Mouse (Mus musculus) CH12.LX (cell line): ENCODE measurements around the gene Cage1. TPM values are rescaled to one million over a fixed set of nuclear protein-coding genes. Genes with fewer than 3 reads are reported as not detected.

Source experiments
- DNase-seq: peaks from one replicate; pipeline ENCODE4 v3.0.0-alpha.2; 2013; ENCODE audit errors: extremely low read depth
- H3K27ac ChIP-seq: 2 replicates; pipeline ENCODE4 v1.5.1; 2012; ENCODE audit warnings: low read depth, mild to moderate bottlenecking, control low read depth, moderate library complexity; ENCODE audit not compliant: insufficient read depth
- H3K27me3 ChIP-seq: replicated peaks from 2 replicates; pipeline ENCODE3; 2012; ENCODE audit warnings: inconsistent platforms
- H3K36me3 ChIP-seq, 2 experiments: replicated peaks in 1 of 2; 2 replicates each; pipeline versions ENCODE3 to v1.6.1; 2012; ENCODE audit warnings: inconsistent platforms in 1 of 2, low read length in 1 of 2, mild to moderate bottlenecking in 1 of 2, mixed read lengths in 1 of 2, moderate library complexity in 1 of 2; ENCODE audit not compliant: control insufficient read depth in 1 of 2, insufficient read depth in 1 of 2
- H3K4me1 ChIP-seq, 2 experiments: 2 replicates each; pipeline ENCODE4 v1.6.1; 2012; ENCODE audit warnings: inconsistent platforms in 1 of 2, moderate library complexity in 1 of 2; ENCODE audit not compliant: insufficient read depth in 2 of 2, control insufficient read depth in 1 of 2
- H3K4me2 ChIP-seq: 2 replicates; pipeline ENCODE4 v1.6.1; 2012; ENCODE audit warnings: low read depth, mild to moderate bottlenecking, control low read depth; ENCODE audit not compliant: poor library complexity, insufficient read depth, severe bottlenecking
- H3K4me3 ChIP-seq, 3 experiments: fragments of 150-350 bp in 1 of 3; sonication (generic) in 1 of 3; replicated peaks in 1 of 3; 2 replicates each; pipeline versions ENCODE3 to v1.5.1; 2011 to 2012; ENCODE audit warnings: low read depth in 2 of 3, low read length in 2 of 3, mild to moderate bottlenecking in 2 of 3, moderate library complexity in 2 of 3, control low read depth in 1 of 3, improper control_type of control experiment in 1 of 3, inconsistent platforms in 1 of 3, mixed read lengths in 1 of 3; ENCODE audit not compliant: poor library complexity in 1 of 3
- H3K79me2 ChIP-seq: replicated peaks from 2 replicates; pipeline ENCODE4 v1.6.1; 2012; ENCODE audit warnings: mild to moderate bottlenecking, moderate library complexity; ENCODE audit not compliant: control insufficient read depth, poor library complexity, insufficient read depth, severe bottlenecking; ENCODE audit errors: extremely low read depth
- H3K9ac ChIP-seq: 2 replicates; pipeline ENCODE4 v1.6.1; 2012; ENCODE audit warnings: low read depth, mild to moderate bottlenecking, control low read depth, moderate library complexity; ENCODE audit not compliant: insufficient read depth
- H3K9me3 ChIP-seq: replicated peaks from 2 replicates; pipeline ENCODE3; 2012; ENCODE audit warnings: low read length, inconsistent platforms, mixed read lengths
- CHD2 ChIP-seq: IDR thresholded peaks from 2 replicates; pipeline ENCODE4 v1.6.1; 2011; ENCODE audit warnings: low read length, improper control_type of control experiment
- CTCF ChIP-seq, 2 experiments: IDR thresholded peaks in 1 of 2; conservative IDR thresholded peaks in 1 of 2; 2 replicates each; pipeline ENCODE4 v1.5.1; 2011 to 2012; ENCODE audit warnings: low read depth in 2 of 2, low read length in 2 of 2, improper control_type of control experiment in 1 of 2, inconsistent platforms in 1 of 2, mild to moderate bottlenecking in 1 of 2, moderate library complexity in 1 of 2
- E2F4 ChIP-seq: IDR thresholded peaks from 2 replicates; pipeline ENCODE4 v1.6.1; 2011; ENCODE audit warnings: low read depth, low read length, improper control_type of control experiment; ENCODE audit not compliant: insufficient replicate concordance
- ELF1 ChIP-seq: IDR thresholded peaks from 2 replicates; pipeline ENCODE4 v1.6.1; 2014; ENCODE audit warnings: low read depth, mild to moderate bottlenecking, inconsistent platforms, low read length, improper control_type of control experiment
- EP300 ChIP-seq: IDR thresholded peaks from 2 replicates; pipeline ENCODE4 v1.6.1; 2011; ENCODE audit warnings: low read length, improper control_type of control experiment
- GABPA ChIP-seq: IDR thresholded peaks from 2 replicates; pipeline ENCODE4 v1.6.1; 2012; ENCODE audit warnings: low read depth, low read length, improper control_type of control experiment, inconsistent platforms; ENCODE audit not compliant: insufficient replicate concordance
- HCFC1 ChIP-seq: IDR thresholded peaks from 2 replicates; pipeline ENCODE4 v1.6.1; 2012; ENCODE audit warnings: low read depth, mild to moderate bottlenecking, inconsistent platforms, low read length, improper control_type of control experiment
- IRF4 ChIP-seq: IDR thresholded peaks from 2 replicates; pipeline ENCODE4 v1.6.1; 2014; ENCODE audit warnings: low read depth, mild to moderate bottlenecking, inconsistent platforms, low read length, improper control_type of control experiment
- JUN ChIP-seq: IDR thresholded peaks from 2 replicates; pipeline ENCODE4 v1.6.1; 2011; ENCODE audit warnings: low read depth, mild to moderate bottlenecking, low read length, improper control_type of control experiment, moderate library complexity; ENCODE audit not compliant: insufficient read depth
- MAX ChIP-seq: IDR thresholded peaks from 2 replicates; pipeline ENCODE4 v1.6.1; 2011; ENCODE audit warnings: low read length, improper control_type of control experiment
- MAZ ChIP-seq: IDR thresholded peaks from 2 replicates; pipeline ENCODE4 v1.6.1; 2012; ENCODE audit warnings: low read depth, mild to moderate bottlenecking, inconsistent platforms, low read length, improper control_type of control experiment, moderate library complexity
- MYC ChIP-seq: IDR thresholded peaks from 2 replicates; pipeline ENCODE4 v1.6.1; 2011; ENCODE audit warnings: low read depth, mild to moderate bottlenecking, improper control_type of control experiment, low read length
- NELFE ChIP-seq: IDR thresholded peaks from 2 replicates; pipeline ENCODE4 v1.6.1; 2011; ENCODE audit warnings: low read depth, low read length, improper control_type of control experiment
- NRF1 ChIP-seq: IDR thresholded peaks from 2 replicates; pipeline ENCODE4 v1.6.1; 2014; ENCODE audit warnings: low read depth, mild to moderate bottlenecking, inconsistent platforms, low read length, improper control_type of control experiment, moderate library complexity
- PAX5 ChIP-seq: IDR thresholded peaks from 2 replicates; pipeline ENCODE4 v1.6.1; 2012; ENCODE audit warnings: low read length, inconsistent platforms, mixed read lengths
- POLR2A ChIP-seq: IDR thresholded peaks from 2 replicates; pipeline ENCODE4 v1.6.1; 2011; ENCODE audit warnings: low read depth, mild to moderate bottlenecking, improper control_type of control experiment, low read length
- POLR2AphosphoS2 ChIP-seq: IDR thresholded peaks from 2 replicates; pipeline ENCODE4 v1.6.1; 2011; ENCODE audit warnings: low read depth, low read length, improper control_type of control experiment
- RAD21 ChIP-seq: IDR thresholded peaks from 2 replicates; pipeline ENCODE4 v1.6.1; 2011; ENCODE audit warnings: low read depth, mild to moderate bottlenecking, low read length, improper control_type of control experiment, moderate library complexity
- RCOR1 ChIP-seq: conservative IDR thresholded peaks from 2 replicates; pipeline ENCODE4 v1.6.1; 2012; ENCODE audit warnings: low read depth, mild to moderate bottlenecking, inconsistent platforms, low read length, improper control_type of control experiment
- SIN3A ChIP-seq: IDR thresholded peaks from 2 replicates; pipeline ENCODE4 v1.6.1; 2012; ENCODE audit warnings: low read length, improper control_type of control experiment, inconsistent platforms
- SMC3 ChIP-seq: IDR thresholded peaks from 2 replicates; pipeline ENCODE4 v1.6.1; 2011; ENCODE audit warnings: low read depth, low read length, improper control_type of control experiment
- UBTF ChIP-seq: IDR thresholded peaks from 2 replicates; pipeline ENCODE4 v1.6.1; 2012; ENCODE audit warnings: low read depth, mild to moderate bottlenecking, inconsistent platforms, low read length, improper control_type of control experiment, moderate library complexity
- ZC3H11A ChIP-seq: IDR thresholded peaks from 2 replicates; pipeline ENCODE4 v1.6.1; 2012; ENCODE audit warnings: low read depth, mild to moderate bottlenecking, inconsistent platforms, low read length, improper control_type of control experiment
- ZKSCAN1 ChIP-seq: IDR thresholded peaks from 2 replicates; pipeline ENCODE4 v1.6.1; 2012; ENCODE audit warnings: low read depth, inconsistent platforms, low read length, improper control_type of control experiment, borderline replicate concordance
- dilution Hi-C: fragments of 300-500 bp; cut with MboI; formaldehyde crosslinking; loops from 2 replicates; pipeline ENCODE4 v1.14.3; 2020; ENCODE audit warnings: low sequenced_read_pairs; ENCODE audit not compliant: extremely low pct_unique_long_range_greater_than_20kb, extremely low pct_ligation_motif_present
- in situ Hi-C: fragments of 300-500 bp; cut with MboI; formaldehyde crosslinking; loops from 3 replicates; pipeline ENCODE4 v1.14.3; 2019; ENCODE audit warnings: low sequenced_read_pairs, low pct_ligation_motif_present, low pct_unique_long_range_greater_than_20kb, mixed read lengths
- polyA plus RNA-seq: library from polyadenylated mRNA; unstranded; fragments of >175 nt; gene quantifications from 2 replicates; pipeline ENCODE4 v1.2.1, GENCODE M21; 2012; ENCODE audit warnings: low read depth; ENCODE audit not compliant: insufficient read length
- total RNA-seq, 2 experiments: library from RNA; depleted of rRNA; stranded (reverse); fragments of 300-350 nt in 1 of 2; fragments of >200 nt in 1 of 2; gene quantifications; 2 replicates each; pipeline ENCODE4 v1.2.3; 2012 to 2014

Gene Cage1
- total and polyA plus RNA-seq, 3 experiments: 1.2 to 1.4 (median 1.3) TPM

- no peak overlapping the region for H3K4me2 ChIP-seq
- no peak for DNase-seq
- H3K27me3 ChIP-seq: no peaks in the 10 kb centered on the region
- H3K27ac ChIP-seq: no peak overlapping the region
- TF ChIP-seq CTCF (conservative IDR thresholded peaks at IDR 0.05 in 1 of 2, IDR thresholded peaks at IDR 0.05 in 1 of 2; ENCODE audit: low read depth in 2 of 2, low read length in 2 of 2): no peak
- no peak for TF ChIP-seq GABPA
- TF ChIP-seq ZKSCAN1: no peak
- TF ChIP-seq EP300: no peak
- no peak for TF ChIP-seq MAZ
- TF ChIP-seq NRF1: no peak
- no peak for TF ChIP-seq MAX
- no peak for TF ChIP-seq SMC3
- TF ChIP-seq POLR2AphosphoS2: no peak
- TF ChIP-seq ZC3H11A: no peak
- TF ChIP-seq RCOR1: no peak
- TF ChIP-seq POLR2A: no peak
- TF ChIP-seq IRF4: no peak
- no peak for TF ChIP-seq HCFC1
- dilution Hi-C loops: no loop called here
- no peak overlapping the region for H3K9ac ChIP-seq
- no peaks in the 10 kb centered on the region for H3K79me2 ChIP-seq
- no peaks in the 10 kb centered on the region for H3K9me3 ChIP-seq
- in situ Hi-C loops: loop anchor here (10.0 to 25.0 kb wide), 2 partner anchors 132 to 525 kb away; no protein-coding TSS in a partner anchor
- H3K4me1 ChIP-seq: no peaks in the 10 kb centered on the region
- no peak overlapping the region for H3K4me3 ChIP-seq
- H3K36me3 ChIP-seq: peaks cover 39 to 82% of the 10 kb centered on the region in 2 experiments
Measured at GRCm38 (mm10) chr13:38062678-38063077, 25.8 kb upstream of the Cage1 start.

GRCm38 (mm10) chr13:38049888-38050287 lies 13.0 kb upstream of the Cage1 start:
- dilution Hi-C loops (no loop called here), in situ Hi-C loops (loop anchor here (25.0 kb wide), 1 partner anchor 537 kb away; no protein-coding TSS in a partner anchor)
- no peak for DNase-seq
- Histone ChIP-seq H3K36me3 (peaks cover 74 to 88% of the 10 kb centered on the region in 2 experiments), H3K27ac (no peak overlapping the region), H3K4me1 (no peaks in the 10 kb centered on the region), H3K9me3 (no peaks in the 10 kb centered on the region), H3K9ac (no peak overlapping the region), H3K27me3 (no peaks in the 10 kb centered on the region), H3K79me2 (no peaks in the 10 kb centered on the region; the same call in 1 of the 2 replicates), H3K4me3 (no peak overlapping the region), H3K4me2 (no peak overlapping the region)
- TF ChIP-seq SIN3A (no peak), CHD2 (no peak), PAX5 (no peak), UBTF (no peak), JUN (no peak), MYC (no peak), EP300 (no peak), NELFE (no peak), ELF1 (no peak), E2F4 (no peak), HCFC1 (no peak), RAD21 (no peak), SMC3 (no peak)
